Mouse (Mus musculus) right cerebral cortex, adult 18-20 months (tissue): ENCODE results near the gene Mageh1.
"Not testable (repeated sequence)": the region's sequence is repeated elsewhere in the genome, so short reads cannot be mapped to it uniquely, and the experiment has no call there.

Experiments used
- DNase-seq: peaks from one replicate; pipeline ENCODE4 v3.0.0; 2022; ENCODE audit warnings: mixed read lengths

Mageh1 gene

DNA sequence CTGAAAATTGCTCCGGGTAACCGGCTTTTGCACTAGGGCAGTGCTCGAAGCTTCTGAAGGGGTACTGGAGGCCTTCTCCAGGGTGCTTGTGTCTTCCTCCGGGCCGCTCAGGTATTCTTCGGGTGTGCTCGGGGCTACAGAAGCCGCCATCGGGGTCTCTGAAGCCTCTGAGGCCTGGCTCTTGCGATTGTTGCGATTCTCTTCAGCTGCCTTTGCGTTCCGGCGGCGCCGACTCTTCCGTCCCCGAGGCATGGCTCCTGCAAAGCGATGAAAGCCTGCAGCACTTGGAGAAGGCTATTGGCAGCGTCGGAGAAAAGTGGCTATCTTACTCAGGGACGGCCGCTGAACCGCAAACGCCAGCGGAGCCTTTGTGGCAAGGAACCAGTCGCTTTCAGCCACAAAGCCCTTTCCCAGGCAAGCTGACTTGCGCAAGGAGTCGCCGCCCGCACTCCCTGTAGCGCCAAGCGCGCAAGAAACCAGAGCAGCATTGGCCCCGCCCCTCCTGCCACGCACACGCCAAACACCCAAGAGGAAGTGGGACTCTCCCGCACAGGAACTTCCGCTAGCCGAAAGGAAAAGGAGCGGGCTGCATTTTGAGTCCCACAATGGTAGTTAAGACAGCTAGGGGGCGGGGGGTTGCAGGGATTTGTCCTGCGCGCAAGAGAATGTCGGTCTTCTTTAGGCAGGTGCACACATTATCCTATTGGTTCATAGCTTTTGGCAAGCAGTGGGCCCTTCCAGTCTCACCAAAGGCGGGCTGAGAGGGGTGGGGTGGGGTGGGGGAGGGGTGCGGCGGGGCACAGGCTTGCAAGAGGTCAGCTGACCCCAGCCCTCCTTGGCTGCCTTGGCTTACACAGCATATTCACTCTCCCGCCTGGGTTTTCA lies at the start of gene Mageh1:
Gene Mageh1 (minus strand): TSS at position 489 of the 885 bp plus-strand sequence.
- peak; percentile 89 for DNase-seq

GRCm38 (mm10) chrX:153037972-153038744 lies 783 bp upstream of the Mageh1 start:
- DNase-seq = not testable (repeated sequence)

DNA sequence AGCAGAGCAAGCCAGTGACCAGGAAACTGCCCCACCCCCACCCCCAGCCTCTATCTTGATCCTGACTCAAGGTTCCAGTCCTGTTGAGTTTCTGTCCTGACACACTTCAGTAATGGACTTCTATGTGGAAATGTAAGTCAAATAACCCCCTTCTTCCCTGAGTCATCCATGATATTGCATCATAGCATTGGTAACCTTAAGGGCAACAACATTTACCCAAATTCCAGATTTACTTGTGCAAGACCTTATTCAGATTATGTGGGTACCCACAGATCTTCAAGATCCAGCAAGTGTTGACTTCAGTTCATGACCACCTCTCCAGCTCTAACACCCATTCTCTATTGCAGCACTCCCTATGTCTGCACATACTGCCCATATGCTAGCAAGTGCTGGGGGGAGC lies 5.8 kb downstream of the Mageh1 start:
- not testable (repeated sequence) for DNase-seq

DNA sequence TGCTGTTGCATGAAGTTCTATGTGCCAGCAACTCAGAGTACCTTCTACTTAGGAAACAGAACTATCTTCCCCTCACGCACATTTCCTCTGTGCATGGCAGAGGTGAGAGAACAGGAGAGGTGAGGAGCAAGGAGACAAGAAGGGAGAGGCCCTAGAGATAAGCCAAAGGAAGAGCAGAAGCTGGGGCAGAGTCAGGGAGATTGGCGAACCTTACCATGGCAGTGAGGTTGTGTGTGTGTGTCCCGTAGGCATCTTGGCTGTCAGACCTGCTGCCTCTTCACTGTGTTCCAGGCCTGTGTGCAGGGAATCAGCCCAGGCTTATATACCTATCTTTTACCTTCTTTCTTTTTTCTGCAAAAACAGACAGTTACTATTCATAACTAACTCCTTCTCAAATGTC lies 11.7 kb downstream of the Mageh1 start:
- not testable (repeated sequence) for DNase-seq

- not testable (repeated sequence) for DNase-seq
Observed at GRCm38 (mm10) chrX:153025255-153025654, 12.1 kb downstream of the Mageh1 start.

DNA sequence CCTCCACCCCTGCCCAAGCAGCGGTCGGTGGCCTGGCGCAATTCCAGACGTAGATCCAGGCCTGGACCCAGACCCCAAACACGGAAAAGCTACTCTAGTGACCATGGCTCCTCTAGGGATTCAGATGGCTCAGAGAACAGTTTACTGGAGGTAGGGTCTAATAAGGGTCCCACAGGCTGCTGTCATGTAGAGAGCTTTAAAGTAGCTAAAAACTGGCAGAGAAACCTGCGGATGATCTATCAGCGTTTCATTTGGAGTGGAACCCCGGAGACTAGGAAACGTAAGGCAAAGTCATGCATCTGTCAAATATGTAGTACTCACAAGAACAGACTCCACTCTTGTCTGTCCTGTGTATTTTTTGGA lies 29.7 kb downstream of the Mageh1 start:
- DNase-seq = no peak

GRCm38 (mm10) chrX:153007021-153007684 lies 30.2 kb downstream of the Mageh1 start:
- DNase-seq = peak; percentile 17

GRCm38 (mm10) chrX:153006387-153006841 lies 31.0 kb downstream of the Mageh1 start, which contains the start of gene Usp51:
Gene Usp51 (plus strand): TSS chrX:153006469.
- peak; percentile 46 for DNase-seq

- not testable (repeated sequence) for DNase-seq
Observed at GRCm38 (mm10) chrX:152996105-152996504, 41.3 kb downstream of the Mageh1 start.

- not testable (repeated sequence) for DNase-seq
Observed at GRCm38 (mm10) chrX:152989852-152990251, 47.5 kb downstream of the Mageh1 start.
